Mouse (Mus musculus) CH12.LX (cell line): ENCODE measurements around the gene Sav1. TPM values are rescaled to one million over a fixed set of nuclear protein-coding genes. Genes with fewer than 3 reads are reported as not detected.

Source experiments
- DNase-seq: peaks from one replicate; pipeline ENCODE4 v3.0.0-alpha.2; 2013; ENCODE audit errors: extremely low read depth
- H3K27ac ChIP-seq: 2 replicates; pipeline ENCODE4 v1.5.1; 2012; ENCODE audit warnings: low read depth, mild to moderate bottlenecking, control low read depth, moderate library complexity; ENCODE audit not compliant: insufficient read depth
- H3K27me3 ChIP-seq: replicated peaks from 2 replicates; pipeline ENCODE3; 2012; ENCODE audit warnings: inconsistent platforms
- H3K36me3 ChIP-seq, 2 experiments: replicated peaks in 1 of 2; 2 replicates each; pipeline versions ENCODE3 to v1.6.1; 2012; ENCODE audit warnings: inconsistent platforms in 1 of 2, low read length in 1 of 2, mild to moderate bottlenecking in 1 of 2, mixed read lengths in 1 of 2, moderate library complexity in 1 of 2; ENCODE audit not compliant: control insufficient read depth in 1 of 2, insufficient read depth in 1 of 2
- H3K4me1 ChIP-seq, 2 experiments: 2 replicates each; pipeline ENCODE4 v1.6.1; 2012; ENCODE audit warnings: inconsistent platforms in 1 of 2, moderate library complexity in 1 of 2; ENCODE audit not compliant: insufficient read depth in 2 of 2, control insufficient read depth in 1 of 2
- H3K4me2 ChIP-seq: 2 replicates; pipeline ENCODE4 v1.6.1; 2012; ENCODE audit warnings: low read depth, mild to moderate bottlenecking, control low read depth; ENCODE audit not compliant: poor library complexity, insufficient read depth, severe bottlenecking
- H3K4me3 ChIP-seq, 3 experiments: fragments of 150-350 bp in 1 of 3; sonication (generic) in 1 of 3; replicated peaks in 1 of 3; 2 replicates each; pipeline versions ENCODE3 to v1.5.1; 2011 to 2012; ENCODE audit warnings: low read depth in 2 of 3, low read length in 2 of 3, mild to moderate bottlenecking in 2 of 3, moderate library complexity in 2 of 3, control low read depth in 1 of 3, improper control_type of control experiment in 1 of 3, inconsistent platforms in 1 of 3, mixed read lengths in 1 of 3; ENCODE audit not compliant: poor library complexity in 1 of 3
- H3K79me2 ChIP-seq: replicated peaks from 2 replicates; pipeline ENCODE4 v1.6.1; 2012; ENCODE audit warnings: mild to moderate bottlenecking, moderate library complexity; ENCODE audit not compliant: control insufficient read depth, poor library complexity, insufficient read depth, severe bottlenecking; ENCODE audit errors: extremely low read depth
- H3K9ac ChIP-seq: 2 replicates; pipeline ENCODE4 v1.6.1; 2012; ENCODE audit warnings: low read depth, mild to moderate bottlenecking, control low read depth, moderate library complexity; ENCODE audit not compliant: insufficient read depth
- H3K9me3 ChIP-seq: replicated peaks from 2 replicates; pipeline ENCODE3; 2012; ENCODE audit warnings: low read length, inconsistent platforms, mixed read lengths
- CTCF ChIP-seq, 2 experiments: IDR thresholded peaks in 1 of 2; conservative IDR thresholded peaks in 1 of 2; 2 replicates each; pipeline ENCODE4 v1.5.1; 2011 to 2012; ENCODE audit warnings: low read depth in 2 of 2, low read length in 2 of 2, improper control_type of control experiment in 1 of 2, inconsistent platforms in 1 of 2, mild to moderate bottlenecking in 1 of 2, moderate library complexity in 1 of 2
- ETS1 ChIP-seq: conservative IDR thresholded peaks from 2 replicates; pipeline ENCODE4 v1.6.1; 2012; ENCODE audit warnings: low read depth, mild to moderate bottlenecking, inconsistent platforms, low read length, improper control_type of control experiment, moderate library complexity
- GABPA ChIP-seq: IDR thresholded peaks from 2 replicates; pipeline ENCODE4 v1.6.1; 2012; ENCODE audit warnings: low read depth, low read length, improper control_type of control experiment, inconsistent platforms; ENCODE audit not compliant: insufficient replicate concordance
- HCFC1 ChIP-seq: IDR thresholded peaks from 2 replicates; pipeline ENCODE4 v1.6.1; 2012; ENCODE audit warnings: low read depth, mild to moderate bottlenecking, inconsistent platforms, low read length, improper control_type of control experiment
- IRF4 ChIP-seq: IDR thresholded peaks from 2 replicates; pipeline ENCODE4 v1.6.1; 2014; ENCODE audit warnings: low read depth, mild to moderate bottlenecking, inconsistent platforms, low read length, improper control_type of control experiment
- JUN ChIP-seq: IDR thresholded peaks from 2 replicates; pipeline ENCODE4 v1.6.1; 2011; ENCODE audit warnings: low read depth, mild to moderate bottlenecking, low read length, improper control_type of control experiment, moderate library complexity; ENCODE audit not compliant: insufficient read depth
- JUND ChIP-seq: conservative IDR thresholded peaks from 2 replicates; pipeline ENCODE4 v1.6.1; 2011; ENCODE audit warnings: low read depth, low read length, improper control_type of control experiment
- MAZ ChIP-seq: IDR thresholded peaks from 2 replicates; pipeline ENCODE4 v1.6.1; 2012; ENCODE audit warnings: low read depth, mild to moderate bottlenecking, inconsistent platforms, low read length, improper control_type of control experiment, moderate library complexity
- MYC ChIP-seq: IDR thresholded peaks from 2 replicates; pipeline ENCODE4 v1.6.1; 2011; ENCODE audit warnings: low read depth, mild to moderate bottlenecking, improper control_type of control experiment, low read length
- NRF1 ChIP-seq: IDR thresholded peaks from 2 replicates; pipeline ENCODE4 v1.6.1; 2014; ENCODE audit warnings: low read depth, mild to moderate bottlenecking, inconsistent platforms, low read length, improper control_type of control experiment, moderate library complexity
- POLR2A ChIP-seq: IDR thresholded peaks from 2 replicates; pipeline ENCODE4 v1.6.1; 2011; ENCODE audit warnings: low read depth, mild to moderate bottlenecking, improper control_type of control experiment, low read length
- RAD21 ChIP-seq: IDR thresholded peaks from 2 replicates; pipeline ENCODE4 v1.6.1; 2011; ENCODE audit warnings: low read depth, mild to moderate bottlenecking, low read length, improper control_type of control experiment, moderate library complexity
- SMC3 ChIP-seq: IDR thresholded peaks from 2 replicates; pipeline ENCODE4 v1.6.1; 2011; ENCODE audit warnings: low read depth, low read length, improper control_type of control experiment
- TBP ChIP-seq: conservative IDR thresholded peaks from 2 replicates; pipeline ENCODE4 v1.6.1; 2011; ENCODE audit warnings: low read depth, low read length, improper control_type of control experiment
- UBTF ChIP-seq: IDR thresholded peaks from 2 replicates; pipeline ENCODE4 v1.6.1; 2012; ENCODE audit warnings: low read depth, mild to moderate bottlenecking, inconsistent platforms, low read length, improper control_type of control experiment, moderate library complexity
- USF2 ChIP-seq: conservative IDR thresholded peaks from 2 replicates; pipeline ENCODE4 v1.6.1; 2011; ENCODE audit warnings: low read depth, low read length, improper control_type of control experiment
- ZC3H11A ChIP-seq: IDR thresholded peaks from 2 replicates; pipeline ENCODE4 v1.6.1; 2012; ENCODE audit warnings: low read depth, mild to moderate bottlenecking, inconsistent platforms, low read length, improper control_type of control experiment
- ZKSCAN1 ChIP-seq: IDR thresholded peaks from 2 replicates; pipeline ENCODE4 v1.6.1; 2012; ENCODE audit warnings: low read depth, inconsistent platforms, low read length, improper control_type of control experiment, borderline replicate concordance
- ZMIZ1 ChIP-seq: IDR thresholded peaks from 2 replicates; pipeline ENCODE4 v1.6.1; 2012; ENCODE audit warnings: low read depth, mild to moderate bottlenecking, inconsistent platforms, low read length, improper control_type of control experiment
- dilution Hi-C: fragments of 300-500 bp; cut with MboI; formaldehyde crosslinking; loops from 2 replicates; pipeline ENCODE4 v1.14.3; 2020; ENCODE audit warnings: low sequenced_read_pairs; ENCODE audit not compliant: extremely low pct_unique_long_range_greater_than_20kb, extremely low pct_ligation_motif_present
- in situ Hi-C: fragments of 300-500 bp; cut with MboI; formaldehyde crosslinking; loops from 3 replicates; pipeline ENCODE4 v1.14.3; 2019; ENCODE audit warnings: low sequenced_read_pairs, low pct_ligation_motif_present, low pct_unique_long_range_greater_than_20kb, mixed read lengths
- polyA plus RNA-seq: library from polyadenylated mRNA; unstranded; fragments of >175 nt; gene quantifications from 2 replicates; pipeline ENCODE4 v1.2.1, GENCODE M21; 2012; ENCODE audit warnings: low read depth; ENCODE audit not compliant: insufficient read length
- total RNA-seq, 2 experiments: library from RNA; depleted of rRNA; stranded (reverse); fragments of 300-350 nt in 1 of 2; fragments of >200 nt in 1 of 2; gene quantifications; 2 replicates each; pipeline ENCODE4 v1.2.3; 2012 to 2014

The Sav1 gene
- total and polyA plus RNA-seq, 3 experiments, result 13.7 to 31.7 (median 28.1) TPM

- no peak for TF ChIP-seq JUND
- TF ChIP-seq TBP, result no peak
- no peak for TF ChIP-seq HCFC1
- no peak for TF ChIP-seq ETS1
- no peak for TF ChIP-seq USF2
- TF ChIP-seq JUN, result no peak
- no peak for TF ChIP-seq IRF4
- no peak for TF ChIP-seq RAD21
- no peak for TF ChIP-seq SMC3
- no peak for TF ChIP-seq ZMIZ1
- no peak for TF ChIP-seq ZKSCAN1
- no peak for TF ChIP-seq ZC3H11A
- no peak for TF ChIP-seq CTCF (conservative IDR thresholded peaks at IDR 0.05 in 1 of 2, IDR thresholded peaks at IDR 0.05 in 1 of 2; ENCODE audit: low read depth in 2 of 2, low read length in 2 of 2)
- TF ChIP-seq MYC, result no peak
- no peaks in the 10 kb centered on the region for H3K27me3 ChIP-seq
- no peak overlapping the region for H3K4me2 ChIP-seq
- no peaks in the 10 kb centered on the region; the same call in 1 of the 2 replicates for H3K79me2 ChIP-seq
- H3K36me3 ChIP-seq, result peaks cover 50 to 85% of the 10 kb centered on the region in 2 experiments
- H3K9ac ChIP-seq, result no peak overlapping the region
- no peak overlapping the region for H3K4me3 ChIP-seq
- H3K27ac ChIP-seq, result no peak overlapping the region
- in situ Hi-C loops (no loop called here), dilution Hi-C loops (no loop called here)
- H3K4me1 ChIP-seq, result peaks cover 6 to 30% of the 10 kb centered on the region in 2 experiments; a peak in 3 of 4 replicates
- no peak for DNase-seq
- no peaks in the 10 kb centered on the region for H3K9me3 ChIP-seq
Observed at GRCm38 (mm10) chr12:69968154-69968553, 18.6 kb downstream of the Sav1 start.

- H3K4me1 ChIP-seq, result peaks cover 6 to 30% of the 10 kb centered on the region in 2 experiments; a peak in 3 of 4 replicates
- H3K4me2 ChIP-seq, result no peak overlapping the region
- no peak overlapping the region for H3K27ac ChIP-seq
- H3K79me2 ChIP-seq, result no peaks in the 10 kb centered on the region; the same call in 1 of the 2 replicates
- TF ChIP-seq GABPA (no peak), UBTF (no peak), NRF1 (no peak), POLR2A (no peak), MAZ (no peak), RAD21 (no peak)
- H3K4me3 ChIP-seq, result no peak overlapping the region
- in situ Hi-C loops, result no loop called here
- H3K9me3 ChIP-seq, result no peaks in the 10 kb centered on the region
- dilution Hi-C loops, result no loop called here
- DNase-seq, result no peak
- peaks cover 52 to 87% of the 10 kb centered on the region in 2 experiments for H3K36me3 ChIP-seq
- no peaks in the 10 kb centered on the region for H3K27me3 ChIP-seq
- no peak overlapping the region for H3K9ac ChIP-seq
Observed at GRCm38 (mm10) chr12:69967112-69967511, 19.7 kb downstream of the Sav1 start.
